ENCODE assay signal across 8 mouse cellular contexts in genomic region chr2:93457426-93458130, GRCm38 (mm10). TPM values are rescaled to one million over a fixed set of nuclear protein-coding genes. Genes with fewer than 3 reads are reported as not detected.
DNase-seq lines count a peak whose midpoint lies in the region; ATAC-seq and TF ChIP-seq lines count a peak whose summit lies in the region.

No protein-coding gene starts in this region.

- 0 out of 2 replicates have a peak overlapping the region, but pooled peaks have one; percentile 44 for H3K9ac ChIP-seq in embryonic facial prominence, embryonic 13.5 days
- H3K9ac ChIP-seq in lung, embryonic 15.5 days = no peak overlapping the region

- H3K4me3 ChIP-seq in embryonic facial prominence, embryonic 13.5 days = no peak overlapping the region
- H3K4me3 ChIP-seq in embryonic facial prominence, embryonic 10.5 days = no peak overlapping the region
- no peak overlapping the region for H3K4me3 ChIP-seq in lung, embryonic 15.5 days
- H3K4me3 ChIP-seq in small intestine, adult 2 months (ENCODE audit: low read depth, low read length) = no peak overlapping the region

- no peak overlapping the region for H3K4me2 ChIP-seq in embryonic facial prominence, embryonic 13.5 days
- no peak overlapping the region for H3K4me2 ChIP-seq in lung, embryonic 15.5 days

- 76% methylated on average over 6 of the region's 6 CpGs for WGBS in embryonic facial prominence, embryonic 13.5 days
- 86% methylated on average over 6 of the region's 6 CpGs for WGBS in embryonic facial prominence, embryonic 10.5 days
- WGBS in lung, embryonic 15.5 days = 48% methylated on average over 6 of the region's 6 CpGs
- WGBS in small intestine, adult 2 months = 54% methylated on average over 6 of the region's 6 CpGs

- no peaks in the 10 kb centered on the region for H3K36me3 ChIP-seq in embryonic facial prominence, embryonic 13.5 days
- no peaks in the 10 kb centered on the region for H3K36me3 ChIP-seq in embryonic facial prominence, embryonic 10.5 days (replicated peaks)
- no peaks in the 10 kb centered on the region for H3K36me3 ChIP-seq in lung, embryonic 15.5 days
- 0 out of 2 replicates have a peak, but pooled peaks cover 3% of the 10 kb centered on the region for H3K36me3 ChIP-seq in small intestine, adult 2 months (ENCODE audit: control insufficient read depth, insufficient read depth, low read length)

- H3K4me1 ChIP-seq in embryonic facial prominence, embryonic 13.5 days = peaks cover 50% of the 10 kb centered on the region
- peaks cover 39% of the 10 kb centered on the region for H3K4me1 ChIP-seq in embryonic facial prominence, embryonic 10.5 days
- peaks cover 72% of the 10 kb centered on the region for H3K4me1 ChIP-seq in lung, embryonic 15.5 days
- peaks cover 78% of the 10 kb centered on the region for H3K4me1 ChIP-seq in small intestine, adult 2 months (ENCODE audit: control insufficient read depth, insufficient read depth, insufficient read length, low read length)

- no peak for TF ChIP-seq CTCF in small intestine, adult 2 months (IDR thresholded peaks at IDR 0.05; ENCODE audit: extremely low read depth, insufficient read length, insufficient replicate concordance, low read depth, low read length)

- no peak for ATAC-seq in embryonic facial prominence, embryonic 13.5 days (ENCODE audit: insufficient number of reproducible peaks, insufficient read depth, low FRiP score, low TSS enrichment, low read depth)
- no peak for ATAC-seq in lung, embryonic 15.5 days (ENCODE audit: borderline replicate concordance, extremely low read depth, low FRiP score, low TSS enrichment)

- H3K9me3 ChIP-seq in embryonic facial prominence, embryonic 13.5 days = no peaks in the 10 kb centered on the region
- H3K9me3 ChIP-seq in embryonic facial prominence, embryonic 10.5 days = no peaks in the 10 kb centered on the region
- H3K9me3 ChIP-seq in lung, embryonic 15.5 days = no peaks in the 10 kb centered on the region

- H3K27ac ChIP-seq in embryonic facial prominence, embryonic 13.5 days = no peak overlapping the region
- no peak overlapping the region for H3K27ac ChIP-seq in embryonic facial prominence, embryonic 10.5 days (replicated peaks)
- H3K27ac ChIP-seq in lung, embryonic 15.5 days = peak overlapping the region; percentile 6; the same call in 1 of the 2 replicates
- peak overlapping the region; percentile 86 for H3K27ac ChIP-seq in small intestine, adult 2 months (ENCODE audit: insufficient read depth, low read depth, low read length)

- TF ChIP-seq POLR2A in small intestine, adult 2 months (IDR thresholded peaks at IDR 0.05; ENCODE audit: low read depth, low read length) = no peak

- H3K27me3 ChIP-seq in embryonic facial prominence, embryonic 13.5 days = no peaks in the 10 kb centered on the region
- H3K27me3 ChIP-seq in embryonic facial prominence, embryonic 10.5 days (replicated peaks; ENCODE audit: low read depth, poor library complexity, severe bottlenecking) = peaks cover 38% of the 10 kb centered on the region
- no peaks in the 10 kb centered on the region for H3K27me3 ChIP-seq in lung, embryonic 15.5 days
- H3K27me3 ChIP-seq in small intestine, adult 2 months (ENCODE audit: control insufficient read depth, insufficient read depth, low read length) = no peaks in the 10 kb centered on the region

- DNase-seq in embryonic facial prominence, embryonic 10.5 days (ENCODE audit: low spot score) = no peak
- no peak for DNase-seq in lung, postnatal 25 days (ENCODE audit: low spot score)
- DNase-seq in induced T-regulatory cell, adult 2 months (ENCODE audit: low read depth) = peak; percentile 56
- DNase-seq in spleen, adult 18-20 months = no peak
- no peak for DNase-seq in layer of hippocampus, adult 8-10 months (ENCODE audit: low spot score in 2 of 2)

RNA-seq across cellular contexts. Expression of gene Cd82, which starts 5.4 kb away (rescaled TPM):
- polyA plus RNA-seq in embryonic facial prominence, embryonic 13.5 days (2015; fragmentation: Nextera tagmentation; extraction: Ambion mirVana) = 34.8 and 40.4 TPM in 2 replicates
- polyA plus RNA-seq in embryonic facial prominence, embryonic 10.5 days (2016; fragmentation: Nextera tagmentation; extraction: Ambion mirVana) = 5.2 and 7.3 TPM in 2 replicates
- polyA plus RNA-seq in lung, embryonic 15.5 days (2015; fragmentation: Nextera tagmentation; extraction: Ambion mirVana) = 50.3 and 59.2 TPM in 2 replicates
- 123 and 433 TPM in 2 replicates for polyA plus RNA-seq in small intestine, adult 2 months (2012; rRNA removed)
- total RNA-seq in layer of hippocampus, adult 8-10 months (2022) = 10 to 100 TPM; 21.7 to 42.4 (median 29.3) TPM

Comparison
In these comparisons a context has a peak if more than half of its experiments do, and no peak if none do; other contexts are left out.
1. H3K27ac ChIP-seq: peak in lung, embryonic 15.5 days (single experiment) and small intestine, adult 2 months (single experiment); none in embryonic facial prominence, embryonic 13.5 days (single experiment) and embryonic facial prominence, embryonic 10.5 days (single experiment).